Mouse (Mus musculus) cerebellum, postnatal 4 days (tissue): Measurements from ENCODE around the gene Arhgap6.

Experiments used
- DNase-seq, 2 experiments: peaks; one replicate each; pipeline ENCODE4 v3.0.0; 2022; ENCODE audit warnings: low spot score in 2 of 2, mixed read lengths in 1 of 2

The Arhgap6 gene

GRCm38 (mm10) chrX:168794974-168795858, at the start of gene Arhgap6:
Gene Arhgap6, plus strand, starts transcription at chrX:168795099.
- peak in 1 of 2 experiments; percentile 1 for DNase-seq

- DNase-seq: no peak
Measured at GRCm38 (mm10) chrX:168747011-168747410, 47.9 kb upstream of the Arhgap6 start.

GRCm38 (mm10) chrX:168795859-168796848, 1.3 kb downstream of the Arhgap6 start:
- DNase-seq: peak in 1 of 2 experiments; percentile 4

DNA sequence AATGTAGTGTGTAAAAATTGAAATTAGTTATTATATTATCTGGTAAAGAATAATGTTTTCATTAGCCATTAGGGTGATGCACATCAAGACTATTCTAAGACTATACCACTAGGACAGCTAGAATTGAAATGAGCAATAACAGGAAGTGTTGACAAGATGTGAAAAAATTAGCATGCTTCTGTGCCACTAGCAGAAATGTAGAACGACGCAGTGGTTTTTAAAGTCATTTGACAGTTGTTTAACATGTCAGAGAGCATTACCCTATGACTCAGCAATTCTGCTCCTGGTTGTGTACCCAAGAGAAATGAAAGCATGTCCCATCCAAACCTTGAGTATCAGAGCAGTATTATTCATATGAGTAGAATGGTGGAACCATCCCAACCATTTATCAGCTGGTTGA, 9.8 kb downstream of the Arhgap6 start:
- DNase-seq: no peak

DNA sequence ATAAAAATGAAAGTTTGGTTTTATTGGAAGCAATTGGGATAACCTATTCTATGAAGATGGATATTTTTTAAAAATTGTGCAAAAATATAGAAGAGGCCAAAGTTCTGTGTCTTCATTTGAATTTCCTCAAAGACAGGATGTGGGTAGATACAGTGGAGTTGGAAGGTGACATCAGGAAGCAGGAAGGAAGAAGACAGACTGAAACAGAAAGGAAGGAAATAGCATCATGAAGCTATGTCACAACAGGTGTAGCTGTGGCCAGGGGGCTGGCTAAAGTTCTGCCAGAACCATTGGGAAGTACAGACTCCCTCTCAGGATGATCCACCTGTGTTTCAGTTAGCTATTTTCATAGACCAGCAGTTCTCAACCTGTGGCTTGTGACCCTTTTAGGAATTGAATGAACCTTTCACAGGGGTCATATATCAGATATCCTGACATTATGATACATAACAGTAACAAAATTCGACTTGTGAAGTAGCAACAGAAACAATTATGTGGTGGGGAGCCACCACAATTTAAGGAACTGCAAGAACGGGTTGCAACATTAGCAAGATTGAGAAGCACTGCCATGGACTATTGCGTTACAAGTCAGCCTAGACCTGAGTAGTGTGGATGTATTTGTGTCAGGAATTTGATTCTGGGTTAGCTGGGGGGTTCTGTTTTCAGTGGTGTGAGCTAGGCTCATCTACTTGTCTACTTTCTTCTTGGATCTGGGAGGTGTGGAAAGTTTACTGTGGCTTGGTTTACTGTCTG, 15.8 kb downstream of the Arhgap6 start:
- no peak for DNase-seq

DNA sequence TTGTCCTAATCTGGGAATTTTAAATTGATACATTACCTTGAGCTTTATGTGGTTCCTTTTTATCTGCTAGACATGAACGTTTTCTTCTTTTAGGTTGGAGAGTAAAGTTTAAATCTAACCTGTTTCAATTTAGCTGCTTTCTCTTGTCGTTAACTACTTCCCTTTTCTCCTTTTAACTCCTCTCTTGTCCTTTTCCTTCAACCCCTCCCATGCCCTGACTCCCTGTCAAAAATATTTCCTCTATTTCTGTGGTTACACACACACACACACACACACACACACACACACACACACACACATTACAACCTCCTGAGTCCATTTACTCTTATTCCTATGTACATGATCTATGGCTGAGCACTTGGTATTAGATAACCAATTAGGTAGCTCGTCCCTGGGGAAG, 24.0 kb downstream of the Arhgap6 start:
- DNase-seq: no peak

- DNase-seq: no peak
Measured at GRCm38 (mm10) chrX:168824166-168824565, 29.3 kb downstream of the Arhgap6 start.

DNA sequence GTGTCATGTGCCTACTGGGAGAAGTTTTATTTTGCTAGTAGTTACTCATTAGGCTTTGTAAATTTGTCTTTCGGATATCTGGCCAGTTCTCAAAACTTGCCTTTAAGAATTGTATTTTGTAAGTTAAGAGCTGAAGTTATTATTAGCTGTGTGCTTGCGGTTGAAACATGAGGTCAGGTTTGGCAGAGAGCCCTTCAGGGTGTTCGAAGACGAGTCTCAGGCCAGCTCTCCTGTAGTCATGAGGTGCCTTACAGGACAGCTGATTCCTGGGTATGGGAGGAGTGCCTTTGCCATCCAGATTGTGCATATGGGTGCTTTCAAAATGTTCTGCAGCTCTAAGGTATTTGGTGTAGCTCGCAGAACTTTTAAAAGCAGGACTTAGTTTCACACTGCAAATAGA, 37.4 kb downstream of the Arhgap6 start:
- no peak for DNase-seq

DNA sequence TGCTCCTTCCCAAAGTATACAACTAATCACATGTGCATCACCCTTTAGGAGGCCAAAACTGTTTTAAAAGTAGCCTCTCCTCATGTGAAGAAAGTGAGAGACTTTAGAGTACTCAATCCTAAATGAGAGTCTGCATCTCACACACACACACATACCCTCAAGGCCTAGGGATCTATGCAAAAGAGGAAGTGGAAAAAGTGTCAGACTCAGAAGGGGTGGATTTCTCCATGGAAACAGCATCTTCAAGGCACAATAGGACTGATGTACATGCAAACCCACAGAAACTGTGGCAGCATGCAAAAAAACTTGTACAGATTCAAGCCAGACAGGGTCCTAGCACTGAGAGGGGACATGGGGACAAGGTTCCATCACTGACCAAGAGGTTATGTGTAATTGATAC, 53.2 kb downstream of the Arhgap6 start:
- DNase-seq: no peak

GRCm38 (mm10) chrX:168874688-168875087, 79.8 kb downstream of the Arhgap6 start:
- no peak for DNase-seq

- no peak for DNase-seq
Measured at GRCm38 (mm10) chrX:168903557-168903956, 108.7 kb downstream of the Arhgap6 start.

- no peak for DNase-seq
Measured at GRCm38 (mm10) chrX:168904086-168904485, 109.2 kb downstream of the Arhgap6 start.

- no peak for DNase-seq
Measured at GRCm38 (mm10) chrX:168907586-168907985, 112.7 kb downstream of the Arhgap6 start.

GRCm38 (mm10) chrX:168913519-168913918, 118.6 kb downstream of the Arhgap6 start:
- DNase-seq: no peak

GRCm38 (mm10) chrX:168920942-168921341, 126.0 kb downstream of the Arhgap6 start:
- DNase-seq: no peak

DNA sequence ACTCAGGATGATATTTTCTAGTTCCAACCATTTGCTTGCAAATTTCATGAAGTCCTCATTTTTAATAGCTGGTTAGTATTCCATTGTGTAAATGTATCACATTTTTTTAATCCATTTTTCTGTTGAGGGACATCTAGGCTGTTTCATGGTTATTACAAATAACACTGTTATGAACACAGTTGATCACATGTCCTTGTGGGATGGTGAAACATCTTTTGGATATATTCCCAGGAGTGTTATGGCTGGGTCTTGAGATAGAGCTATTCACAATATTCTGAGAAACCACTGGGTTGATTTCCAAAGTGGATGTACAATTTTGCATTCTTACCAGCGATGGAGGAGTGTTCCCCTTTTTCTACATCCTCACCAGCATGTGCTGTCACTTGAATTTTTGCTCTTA, 137.5 kb downstream of the Arhgap6 start:
- DNase-seq: no peak

DNA sequence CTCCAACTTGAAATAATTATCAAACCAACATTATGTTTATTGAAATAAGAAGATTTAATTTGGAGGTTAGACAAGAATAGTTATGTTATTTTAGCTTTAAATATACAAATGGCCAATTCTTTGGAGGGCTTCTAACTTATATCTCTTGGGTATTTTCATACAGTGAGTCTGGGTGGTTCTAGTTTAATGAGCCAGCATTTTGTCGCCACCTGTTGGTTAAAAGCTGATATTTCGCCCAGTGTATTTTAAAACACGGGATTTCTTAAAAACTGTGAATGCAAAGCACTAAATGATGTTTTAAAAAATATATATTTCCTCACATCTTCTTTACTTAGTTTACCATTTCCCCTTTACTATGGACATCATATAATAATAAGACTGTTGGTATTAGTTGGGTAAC, 140.5 kb downstream of the Arhgap6 start:
- DNase-seq: peak in 1 of 2 experiments; percentile 3

GRCm38 (mm10) chrX:168937941-168938340, 143.0 kb downstream of the Arhgap6 start:
- peak in 1 of 2 experiments; percentile 13 for DNase-seq

DNA sequence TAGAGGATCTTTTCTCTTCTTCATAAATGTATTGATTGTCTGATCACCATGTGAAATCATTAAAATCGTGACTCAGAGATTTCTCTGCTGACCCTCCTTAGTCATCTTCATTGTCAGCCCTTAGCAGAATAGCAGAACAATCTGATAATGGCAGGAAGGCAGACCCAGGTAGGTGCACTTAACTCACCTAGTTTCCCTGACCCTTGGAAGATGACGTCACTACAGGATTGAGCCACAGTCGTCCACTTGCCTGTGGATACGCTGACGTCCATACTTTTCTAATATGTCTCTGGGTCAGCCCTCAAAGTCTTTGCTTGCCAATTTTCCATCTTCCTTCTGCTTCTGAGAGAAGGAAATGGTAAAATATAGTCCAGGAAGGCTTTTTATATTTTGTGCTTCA, 146.8 kb downstream of the Arhgap6 start:
- DNase-seq: no peak

DNA sequence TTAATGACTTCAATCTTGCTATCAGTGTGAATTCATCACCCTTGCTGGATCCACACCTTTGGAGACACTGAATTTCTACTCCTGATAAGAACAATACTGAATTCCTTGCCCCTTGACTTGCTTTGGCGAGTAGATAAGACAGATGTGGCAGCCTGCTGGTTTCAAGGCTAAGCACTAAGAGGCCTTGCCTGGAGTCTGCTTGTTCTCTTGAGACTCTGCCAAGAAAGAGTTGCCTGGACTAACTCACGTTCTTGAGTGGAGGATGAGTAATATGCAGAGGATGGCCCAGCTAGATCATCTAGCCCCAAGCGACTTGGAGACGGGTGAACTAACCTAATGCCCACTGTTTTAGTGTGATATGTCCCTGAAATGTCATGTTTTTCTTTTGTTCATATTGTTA, 148.3 kb downstream of the Arhgap6 start:
- no peak for DNase-seq

DNA sequence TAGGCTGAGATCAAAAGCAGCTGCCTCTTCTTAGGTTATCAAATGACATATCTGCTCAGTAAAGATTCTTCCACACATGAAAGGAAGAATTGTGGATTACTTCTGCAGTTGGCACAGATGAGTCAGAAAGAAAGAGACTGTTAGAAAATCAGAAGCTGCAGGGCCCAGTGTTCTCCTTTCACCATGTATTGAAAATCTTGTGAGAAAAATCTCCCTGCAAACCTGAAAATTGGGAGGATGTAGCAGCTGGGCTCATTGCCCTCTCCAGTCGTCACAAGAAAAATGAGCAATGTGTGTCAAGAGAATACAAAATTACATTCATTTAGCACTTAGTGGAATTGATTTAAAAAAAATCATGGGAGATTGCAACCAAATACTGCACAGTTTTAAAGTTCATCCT, 180.5 kb downstream of the Arhgap6 start:
- no peak for DNase-seq

GRCm38 (mm10) chrX:168977776-168978175, 182.9 kb downstream of the Arhgap6 start:
- no peak for DNase-seq
